Mouse (Mus musculus) limb, embryonic 10.5 days (tissue): ENCODE results near the gene Arhgap19. TPM values are rescaled to one million over a fixed set of nuclear protein-coding genes. Genes with fewer than 3 reads are reported as not detected.

Source experiments
- DNase-seq: peaks from one replicate; pipeline ENCODE4 v3.0.0-alpha.2; 2017; ENCODE audit warnings: low spot score
- H3K27ac ChIP-seq: fragments of 300-500 bp; sonication (generic); 2 replicates; pipeline ENCODE4 v1.5.1; 2016; ENCODE audit warnings: mild to moderate bottlenecking
- H3K27me3 ChIP-seq: fragments of 300-500 bp; sonication (generic); 2 replicates; pipeline ENCODE4 v1.6.1; 2016; ENCODE audit warnings: low read depth, mild to moderate bottlenecking; ENCODE audit not compliant: poor library complexity, severe bottlenecking
- H3K36me3 ChIP-seq: fragments of 300-500 bp; sonication (generic); 2 replicates; pipeline ENCODE4 v1.6.1; 2016; ENCODE audit warnings: mild to moderate bottlenecking, moderate library complexity
- H3K4me1 ChIP-seq: fragments of 300-500 bp; sonication (generic); 2 replicates; pipeline ENCODE4 v1.6.1; 2016
- H3K4me3 ChIP-seq: fragments of 300-500 bp; sonication (generic); 2 replicates; pipeline ENCODE4 v1.5.1; 2016; ENCODE audit warnings: mild to moderate bottlenecking, moderate library complexity
- H3K9me3 ChIP-seq: fragments of 300-500 bp; sonication (generic); replicated peaks from 2 replicates; pipeline ENCODE4 v1.6.1; 2016; ENCODE audit warnings: mild to moderate bottlenecking
- WGBS: fragments of 180-500 bp; shearing (Covaris S2); methylation state at CpG from one replicate; pipeline ENCODE4 v1.1.7; 2016; 5-methylcytosine and 5-hydroxymethylcytosine counted together
- polyA plus RNA-seq: library from polyadenylated mRNA; unstranded; fragments of >200 nt; fragmentation: Nextera tagmentation; extraction: Ambion mirVana; gene quantifications from 2 replicates; pipeline ENCODE4 v1.2.1, GENCODE M21; 2016

Gene Arhgap19
- polyA plus RNA-seq, 1 experiment from 2014 or later, result 47.1 TPM

DNA sequence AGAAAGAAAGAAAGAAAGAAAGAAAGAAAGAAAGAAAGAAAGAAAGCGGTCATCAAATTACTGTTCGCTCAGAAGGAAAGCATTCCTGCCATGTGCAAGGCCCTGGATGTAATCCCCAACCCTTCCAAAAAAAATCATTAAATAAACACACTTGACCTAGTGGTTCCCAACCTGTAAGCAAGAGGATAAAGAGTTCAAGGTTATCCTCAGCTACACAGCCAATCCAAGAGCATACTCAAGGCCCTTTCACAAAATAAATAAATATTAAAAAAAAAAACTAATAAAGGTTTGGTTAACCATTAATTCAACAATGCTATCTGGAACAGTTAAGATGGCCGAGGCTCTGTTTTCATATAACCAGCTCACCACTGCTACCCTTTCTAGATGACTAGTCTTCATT lies 27.1 kb upstream of the Arhgap19 start:
- peaks cover 27% of the 10 kb centered on the region for H3K4me1 ChIP-seq
- H3K27me3 ChIP-seq, result peaks cover 29% of the 10 kb centered on the region
- no peaks in the 10 kb centered on the region for H3K9me3 ChIP-seq
- H3K27ac ChIP-seq, result no peak overlapping the region
- 81% methylated on average over 3 of the region's 3 CpGs for WGBS
- peak overlapping the region; percentile 80 for H3K4me3 ChIP-seq
- H3K36me3 ChIP-seq, result no peaks in the 10 kb centered on the region
- DNase-seq, result no peak

DNA sequence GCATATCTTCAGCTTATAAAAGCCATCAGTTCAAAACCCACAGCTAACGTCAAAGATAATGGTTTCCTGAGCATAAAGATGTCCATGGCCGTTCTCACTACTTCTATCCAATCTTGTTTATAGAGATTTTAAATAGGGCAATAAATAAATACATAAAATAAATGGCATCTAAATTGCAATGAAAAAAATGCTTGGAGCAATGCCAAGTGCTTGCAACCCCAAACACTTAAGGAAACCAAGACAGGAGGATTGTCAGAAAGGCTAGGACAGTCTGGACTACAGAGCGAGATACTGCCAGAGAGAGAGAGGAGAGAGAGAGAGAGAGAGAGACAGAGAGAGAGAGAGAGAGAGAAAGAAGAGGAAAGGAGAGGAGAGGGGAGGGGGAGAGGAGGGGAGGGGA lies 24.7 kb upstream of the Arhgap19 start:
- Histone ChIP-seq H3K36me3 (no peaks in the 10 kb centered on the region), H3K4me3 (no peak overlapping the region), H3K4me1 (peaks cover 14% of the 10 kb centered on the region), H3K27ac (no peak overlapping the region), H3K9me3 (no peaks in the 10 kb centered on the region), H3K27me3 (peaks cover 7% of the 10 kb centered on the region)
- DNase-seq, result no peak
- 77% methylated on average over 3 of the region's 3 CpGs for WGBS

DNA sequence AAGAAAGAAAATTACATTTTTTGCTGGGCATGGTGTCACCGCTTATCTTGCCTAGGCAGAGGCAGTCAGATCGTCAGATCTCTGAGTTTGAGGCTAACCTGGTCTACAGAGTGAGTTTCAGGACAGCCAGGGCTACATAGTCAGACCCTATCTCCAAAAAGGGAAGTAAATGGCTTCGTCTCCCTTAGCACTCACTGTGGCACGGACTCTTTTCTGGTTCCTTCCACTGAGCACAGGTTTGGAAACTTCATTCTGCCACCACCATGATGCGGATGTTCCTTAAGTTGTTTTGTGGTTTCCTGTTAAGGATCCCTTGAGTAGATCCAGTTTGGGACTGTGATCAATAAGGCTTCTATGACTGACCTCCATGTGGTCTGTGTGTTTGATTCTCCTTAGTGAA lies 23.1 kb upstream of the Arhgap19 start:
- DNase-seq, result no peak
- Histone ChIP-seq H3K9me3 (no peaks in the 10 kb centered on the region), H3K27me3 (no peaks in the 10 kb centered on the region), H3K36me3 (no peaks in the 10 kb centered on the region), H3K4me3 (no peak overlapping the region), H3K4me1 (no peaks in the 10 kb centered on the region), H3K27ac (no peak overlapping the region)
- WGBS, result 86% methylated on average over 5 of the region's 5 CpGs

DNA sequence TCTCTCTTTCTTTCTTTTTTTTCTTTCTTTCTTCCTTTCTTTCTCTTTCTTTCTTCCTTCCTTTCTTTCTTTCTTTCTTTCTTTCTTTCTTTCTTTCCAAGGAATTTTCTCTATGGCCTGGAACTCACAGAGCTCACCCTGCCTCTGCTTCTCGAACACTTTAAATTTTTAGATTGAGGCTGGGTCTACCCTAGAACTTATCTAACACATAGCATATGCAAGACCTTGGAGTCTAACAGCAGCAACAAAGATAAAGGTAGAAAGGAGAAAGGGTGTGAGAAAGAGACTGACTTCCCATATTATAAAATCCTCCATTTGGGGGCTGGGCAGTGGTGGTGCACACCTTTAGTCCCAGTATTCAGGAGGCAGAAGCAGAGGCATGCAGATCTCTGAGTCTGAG lies 20.7 kb upstream of the Arhgap19 start:
- DNase-seq, result no peak
- WGBS, result 92% methylated on average over 1 of the region's 1 CpGs
- H3K9me3 ChIP-seq, result no peaks in the 10 kb centered on the region

DNA sequence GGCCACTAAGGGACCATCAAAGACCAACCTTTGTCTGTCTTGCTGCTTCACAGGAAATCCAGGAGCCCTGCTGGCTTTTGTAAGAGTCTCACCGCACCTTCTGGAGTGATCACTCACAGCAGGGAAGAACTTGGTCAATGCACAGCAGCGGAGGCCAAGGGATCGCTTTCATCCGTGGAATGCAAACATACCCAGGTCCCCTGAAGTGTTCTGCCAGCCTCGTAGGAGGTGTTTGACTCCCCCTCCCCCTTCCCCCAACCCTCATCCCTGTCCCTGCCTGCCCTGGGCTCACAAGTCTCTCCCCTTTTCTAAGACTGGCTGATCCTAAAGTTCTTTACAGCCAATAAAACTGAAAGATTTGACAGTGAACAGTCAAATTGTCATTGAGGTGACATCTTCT lies 19.6 kb upstream of the Arhgap19 start:
- WGBS, result 14% methylated on average over 5 of the region's 5 CpGs
- Histone ChIP-seq H3K27ac (no peak overlapping the region), H3K4me1 (peaks cover 10% of the 10 kb centered on the region), H3K27me3 (no peaks in the 10 kb centered on the region), H3K9me3 (no peaks in the 10 kb centered on the region), H3K4me3 (no peak overlapping the region), H3K36me3 (no peaks in the 10 kb centered on the region)
- DNase-seq, result no peak

More for the DNA sequence above, 20.7 kb upstream of the Arhgap19 start:
- Histone ChIP-seq H3K4me3 (no peak overlapping the region), H3K4me1 (peaks cover 2% of the 10 kb centered on the region; the same call in 1 of the 2 replicates), H3K27ac (no peak overlapping the region), H3K27me3 (no peaks in the 10 kb centered on the region), H3K36me3 (no peaks in the 10 kb centered on the region)

DNA sequence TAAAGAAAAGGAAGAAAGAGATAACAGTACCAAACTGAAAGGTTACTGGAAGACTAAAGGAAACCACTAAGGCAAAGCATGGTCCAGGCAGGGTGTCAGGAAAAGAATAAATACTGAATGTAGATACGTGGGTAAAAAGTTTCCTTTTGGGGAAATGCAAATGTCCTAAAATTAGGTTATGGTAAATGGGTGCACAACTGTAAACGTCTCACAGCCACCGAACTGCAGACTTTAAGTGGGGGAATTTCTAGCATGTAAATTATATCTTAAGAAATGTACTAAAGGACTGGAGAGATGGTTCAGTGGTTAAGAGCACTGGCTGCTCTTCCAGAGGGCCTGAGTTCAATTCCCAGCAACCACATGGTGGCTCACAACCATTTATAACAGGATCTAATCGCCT lies 16.9 kb upstream of the Arhgap19 start:
- 88% methylated on average over 4 of the region's 4 CpGs for WGBS
- Histone ChIP-seq H3K4me3 (no peak overlapping the region), H3K9me3 (no peaks in the 10 kb centered on the region), H3K4me1 (peaks cover 10% of the 10 kb centered on the region), H3K27ac (no peak overlapping the region), H3K27me3 (no peaks in the 10 kb centered on the region), H3K36me3 (no peaks in the 10 kb centered on the region)
- DNase-seq, result no peak

DNA sequence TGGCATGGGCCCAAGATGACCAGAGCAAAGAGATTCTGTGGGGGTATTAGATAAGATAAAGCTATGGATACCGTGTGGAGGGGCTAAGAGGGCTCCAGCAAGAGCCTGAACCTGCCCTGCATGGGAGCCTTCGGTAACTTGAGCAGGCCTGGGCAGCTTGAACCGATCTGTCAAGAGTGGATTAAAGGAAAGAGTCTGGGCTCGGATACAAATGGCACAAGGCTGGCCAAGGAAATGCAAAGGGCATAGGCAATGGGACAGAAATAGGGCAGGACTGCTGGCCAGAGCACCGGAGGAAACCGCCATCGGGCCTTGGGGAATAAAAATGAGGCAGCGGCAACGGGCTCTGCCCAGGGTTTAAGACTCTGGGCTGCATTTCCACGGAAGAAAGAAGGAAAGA lies 15.5 kb upstream of the Arhgap19 start:
- no peak overlapping the region for H3K4me3 ChIP-seq
- H3K36me3 ChIP-seq, result no peaks in the 10 kb centered on the region
- no peaks in the 10 kb centered on the region for H3K9me3 ChIP-seq
- H3K27ac ChIP-seq, result peak overlapping the region; percentile 36; the same call in 1 of the 2 replicates
- WGBS, result 56% methylated on average over 10 of the region's 10 CpGs
- no peaks in the 10 kb centered on the region for H3K27me3 ChIP-seq
- DNase-seq, result no peak
- peaks cover 10% of the 10 kb centered on the region for H3K4me1 ChIP-seq

DNA sequence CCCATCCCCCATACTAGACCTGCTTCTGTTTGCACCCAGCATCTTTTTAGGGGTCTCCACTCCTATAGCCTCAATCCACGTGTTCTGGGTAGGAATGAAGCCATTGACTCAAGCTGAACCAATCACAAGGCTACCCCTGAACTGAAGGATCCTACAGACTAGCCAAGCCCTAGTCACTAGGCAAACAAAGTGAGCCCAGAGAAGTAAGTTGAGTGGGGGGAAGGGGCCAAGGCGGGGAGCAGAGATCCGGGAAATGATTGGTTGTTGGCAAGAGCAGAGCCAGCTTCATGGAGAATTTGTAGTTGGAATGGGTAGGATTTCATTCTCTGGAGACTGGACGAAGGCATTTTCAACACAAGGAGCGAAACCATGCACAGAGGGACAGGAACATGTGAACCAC lies 15.1 kb upstream of the Arhgap19 start:
- no peaks in the 10 kb centered on the region for H3K9me3 ChIP-seq
- no peaks in the 10 kb centered on the region for H3K36me3 ChIP-seq
- peak overlapping the region; percentile 36; the same call in 1 of the 2 replicates for H3K27ac ChIP-seq
- peaks cover 10% of the 10 kb centered on the region for H3K4me1 ChIP-seq
- H3K4me3 ChIP-seq, result no peak overlapping the region
- 67% methylated on average over 5 of the region's 5 CpGs for WGBS
- H3K27me3 ChIP-seq, result no peaks in the 10 kb centered on the region
- DNase-seq, result no peak

DNA sequence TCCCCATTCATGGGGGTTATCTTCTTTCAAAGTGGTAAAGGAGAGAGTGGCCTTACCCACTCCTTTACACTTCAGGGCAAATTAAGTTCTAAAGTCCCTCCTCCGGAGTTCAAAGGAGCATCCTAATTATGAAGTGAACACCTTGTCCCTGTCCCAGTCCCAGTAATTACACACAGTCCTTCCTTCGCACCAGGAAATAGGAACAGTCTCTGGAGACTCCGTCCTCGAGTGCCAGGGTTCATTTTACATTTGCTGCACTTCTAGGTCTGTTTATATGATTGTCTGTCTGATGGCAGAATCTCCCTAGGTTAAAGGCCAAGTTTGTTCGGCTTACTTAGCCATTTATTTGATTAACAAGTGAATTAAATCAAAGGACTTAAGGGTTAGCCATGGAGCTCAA lies 14.6 kb upstream of the Arhgap19 start:
- H3K27ac ChIP-seq, result no peak overlapping the region

DNA sequence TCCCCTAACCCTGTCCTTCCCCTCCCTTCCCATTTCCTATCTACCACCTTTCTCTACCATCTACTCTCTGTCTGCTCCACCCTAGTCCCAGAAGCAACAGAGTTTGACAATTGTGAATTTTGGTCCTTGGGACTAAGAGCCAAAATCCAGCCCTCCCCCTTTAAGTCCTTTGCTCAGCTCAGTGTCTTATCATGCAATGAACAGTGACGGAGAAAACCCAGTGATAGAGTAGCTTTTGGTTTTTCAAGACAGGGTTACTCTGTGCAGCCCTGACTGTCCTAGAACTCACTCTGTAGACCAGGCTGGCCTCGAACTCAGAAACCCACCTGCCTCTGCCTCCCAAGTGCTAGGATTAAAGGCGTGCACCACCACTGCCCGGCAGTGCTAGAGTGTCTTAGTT lies 11.5 kb upstream of the Arhgap19 start:
- Histone ChIP-seq H3K9me3 (no peaks in the 10 kb centered on the region), H3K27me3 (no peaks in the 10 kb centered on the region), H3K4me1 (peaks cover 10% of the 10 kb centered on the region), H3K27ac (no peak overlapping the region), H3K36me3 (no peaks in the 10 kb centered on the region), H3K4me3 (no peak overlapping the region)
- no peak for DNase-seq
- WGBS, result 94% methylated on average over 4 of the region's 4 CpGs

More for the DNA sequence above, 14.6 kb upstream of the Arhgap19 start:
- Histone ChIP-seq H3K4me1 (peaks cover 10% of the 10 kb centered on the region), H3K36me3 (no peaks in the 10 kb centered on the region), H3K9me3 (no peaks in the 10 kb centered on the region), H3K4me3 (no peak overlapping the region), H3K27me3 (no peaks in the 10 kb centered on the region)
- WGBS, result 68% methylated on average over 5 of the region's 5 CpGs
- DNase-seq, result no peak

DNA sequence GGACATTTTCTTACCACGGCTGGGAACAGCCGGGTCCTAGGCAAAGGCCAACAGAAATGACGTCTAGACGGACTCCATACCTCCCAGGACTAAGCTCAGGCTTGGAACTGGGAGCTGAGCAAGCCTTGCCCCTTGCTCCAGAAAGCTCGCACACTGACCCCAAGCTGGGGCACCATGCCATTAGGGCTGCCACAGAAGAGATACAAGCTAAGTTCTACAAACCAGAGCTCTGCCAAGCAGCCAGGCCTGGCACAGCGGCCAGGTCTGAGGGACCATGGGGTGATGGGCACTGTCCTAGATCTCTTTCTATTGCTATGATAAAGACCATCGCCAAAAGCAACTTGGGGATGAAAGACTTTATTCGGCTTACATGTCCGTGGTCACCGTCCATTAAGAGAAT lies 10.7 kb upstream of the Arhgap19 start:
- no peak overlapping the region for H3K27ac ChIP-seq
- H3K27me3 ChIP-seq, result no peaks in the 10 kb centered on the region
- no peaks in the 10 kb centered on the region for H3K36me3 ChIP-seq
- peaks cover 8% of the 10 kb centered on the region for H3K4me1 ChIP-seq
- H3K9me3 ChIP-seq, result no peaks in the 10 kb centered on the region
- DNase-seq, result no peak
- WGBS, result 94% methylated on average over 10 of the region's 10 CpGs
- H3K4me3 ChIP-seq, result no peak overlapping the region

DNA sequence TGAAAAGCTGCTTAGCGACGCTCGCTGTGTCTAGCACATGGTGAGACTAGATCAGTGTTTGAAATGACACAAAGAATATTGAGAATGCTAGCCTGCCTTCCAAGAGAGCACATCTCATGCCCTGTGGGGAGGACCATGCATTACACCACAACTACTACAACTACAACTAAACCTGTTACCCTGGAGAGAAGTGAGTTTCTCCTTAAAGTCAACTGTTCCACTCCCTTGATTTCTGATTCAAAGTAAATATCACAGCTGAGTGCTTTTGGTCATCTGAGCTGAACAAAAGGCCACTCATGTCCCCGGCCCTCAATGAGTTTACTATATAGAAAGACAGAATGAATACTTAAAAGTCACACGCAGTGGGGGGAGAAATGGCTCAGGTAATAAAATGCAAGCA lies 8.2 kb upstream of the Arhgap19 start:
- Histone ChIP-seq H3K27ac (no peak overlapping the region), H3K4me1 (no peaks in the 10 kb centered on the region), H3K27me3 (no peaks in the 10 kb centered on the region), H3K36me3 (no peaks in the 10 kb centered on the region), H3K4me3 (no peak overlapping the region), H3K9me3 (peaks cover 3% of the 10 kb centered on the region; the same call in 1 of the 2 replicates)
- DNase-seq, result no peak
- WGBS, result 94% methylated on average over 5 of the region's 5 CpGs

DNA sequence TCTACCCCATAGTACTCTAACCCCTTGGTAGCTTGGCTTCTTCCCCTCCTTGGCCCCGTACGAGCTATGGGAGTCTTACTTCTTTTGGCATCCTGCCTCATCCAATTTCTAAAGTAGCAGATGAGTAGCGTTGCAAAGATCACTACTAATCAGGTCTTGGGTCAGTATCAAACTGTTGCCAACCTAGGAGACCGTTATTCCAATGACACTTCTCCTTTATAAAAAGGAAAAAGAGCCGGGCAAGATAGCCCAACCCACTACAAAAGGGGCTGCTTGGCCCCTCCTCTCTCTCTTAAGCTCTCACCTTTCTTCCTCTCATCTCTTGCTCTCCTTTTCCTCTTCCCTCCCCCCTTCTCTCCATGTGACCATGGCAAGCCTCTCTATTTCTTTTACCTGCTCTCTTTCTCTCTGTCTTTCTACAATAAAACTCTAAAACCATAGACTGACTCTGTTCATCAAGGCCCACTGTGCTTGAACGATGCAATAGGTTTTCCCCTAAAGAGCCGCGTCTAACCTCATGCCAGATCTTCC lies 6.3 kb upstream of the Arhgap19 start:
- no peaks in the 10 kb centered on the region for H3K4me1 ChIP-seq
- peaks cover 3% of the 10 kb centered on the region; the same call in 1 of the 2 replicates for H3K9me3 ChIP-seq
- no peaks in the 10 kb centered on the region for H3K36me3 ChIP-seq
- H3K27ac ChIP-seq, result no peak overlapping the region
- DNase-seq, result no peak
- H3K27me3 ChIP-seq, result no peaks in the 10 kb centered on the region
- WGBS, result 82% methylated on average over 8 of the region's 8 CpGs
- H3K4me3 ChIP-seq, result no peak overlapping the region

DNA sequence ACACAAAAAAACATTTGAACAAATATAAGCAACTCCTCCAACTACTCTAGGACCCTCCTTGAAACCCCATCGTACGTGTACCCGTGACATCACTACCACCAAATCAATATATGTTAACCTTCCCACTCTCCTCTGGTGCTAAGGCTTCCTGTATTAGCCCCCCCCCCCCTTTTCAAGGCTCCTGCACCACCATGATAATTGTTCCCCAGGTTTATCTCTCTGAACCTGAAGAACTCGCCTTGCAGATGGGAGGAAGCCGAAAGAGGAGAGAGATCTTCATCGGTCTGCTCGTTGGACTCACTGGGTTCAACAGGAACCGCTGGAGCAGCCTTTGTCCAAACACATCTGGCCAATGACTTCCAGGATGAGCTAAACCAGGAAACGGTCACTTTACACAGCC lies 5.7 kb upstream of the Arhgap19 start:
- WGBS, result 94% methylated on average over 9 of the region's 9 CpGs
- Histone ChIP-seq H3K4me1 (peaks cover under 1% of the 10 kb centered on the region; the same call in 1 of the 2 replicates), H3K36me3 (no peaks in the 10 kb centered on the region)

More for the DNA sequence above, 5.7 kb upstream of the Arhgap19 start:
- peaks cover 3% of the 10 kb centered on the region; the same call in 1 of the 2 replicates for H3K9me3 ChIP-seq
- no peaks in the 10 kb centered on the region for H3K27me3 ChIP-seq
- DNase-seq, result no peak
- H3K4me3 ChIP-seq, result no peak overlapping the region
- H3K27ac ChIP-seq, result no peak overlapping the region
